Mouse (Mus musculus): ENCODE measurements around the gene Gucy1b2.

Gucy1b2 gene

GRCm38 (mm10) chr14:62443840-62444430 lies 12.2 kb downstream of the Gucy1b2 start:
- no peak for DNase-seq

GRCm38 (mm10) chr14:62442971-62443370 lies 13.1 kb downstream of the Gucy1b2 start:
- DNase-seq: no peak

GRCm38 (mm10) chr14:62440036-62440435 lies 16.1 kb downstream of the Gucy1b2 start:
- DNase-seq: no peak

- no peak for DNase-seq
Observed at GRCm38 (mm10) chr14:62438236-62438635, 17.9 kb downstream of the Gucy1b2 start.

GRCm38 (mm10) chr14:62437806-62438205 lies 18.3 kb downstream of the Gucy1b2 start:
- DNase-seq: no peak

GRCm38 (mm10) chr14:62425277-62425691 lies 30.8 kb downstream of the Gucy1b2 start:
- DNase-seq: peak; percentile 61

GRCm38 (mm10) chr14:62422265-62422664 lies 33.8 kb downstream of the Gucy1b2 start:
- no peak for DNase-seq

- no peak for DNase-seq
Observed at GRCm38 (mm10) chr14:62417501-62417900, 38.6 kb downstream of the Gucy1b2 start.

GRCm38 (mm10) chr14:62416742-62417134 lies 39.4 kb downstream of the Gucy1b2 start:
- no peak for DNase-seq

GRCm38 (mm10) chr14:62416007-62416741 lies 39.9 kb downstream of the Gucy1b2 start:
- no peak for DNase-seq

- DNase-seq: no peak
Observed at GRCm38 (mm10) chr14:62395346-62395745, 60.7 kb downstream of the Gucy1b2 start.

- no peak for DNase-seq
Observed at GRCm38 (mm10) chr14:62392754-62393153, 63.3 kb downstream of the Gucy1b2 start.

GRCm38 (mm10) chr14:62389729-62390536 lies 66.2 kb downstream of the Gucy1b2 start:
- no peak for DNase-seq

GRCm38 (mm10) chr14:62389064-62389728 lies 66.9 kb downstream of the Gucy1b2 start:
- peak; percentile 22 for DNase-seq

- no peak for DNase-seq
Observed at GRCm38 (mm10) chr14:62383786-62384299, 72.2 kb downstream of the Gucy1b2 start.

- DNase-seq: no peak
Observed at GRCm38 (mm10) chr14:62383109-62383508, 73.0 kb downstream of the Gucy1b2 start.

- DNase-seq: no peak
Observed at GRCm38 (mm10) chr14:62380606-62381005, 75.5 kb downstream of the Gucy1b2 start.

GRCm38 (mm10) chr14:62379391-62379790 lies 76.7 kb downstream of the Gucy1b2 start:
- DNase-seq: no peak

GRCm38 (mm10) chr14:62376115-62376514 lies 80.0 kb downstream of the Gucy1b2 start:
- no peak for DNase-seq

GRCm38 (mm10) chr14:62375694-62376093 lies 80.4 kb downstream of the Gucy1b2 start:
- no peak for DNase-seq

- DNase-seq: no peak
Observed at GRCm38 (mm10) chr14:62374001-62374400, 82.1 kb downstream of the Gucy1b2 start.

- no peak for DNase-seq
Observed at GRCm38 (mm10) chr14:62370819-62371218, 85.3 kb downstream of the Gucy1b2 start.

GRCm38 (mm10) chr14:62363774-62364173 lies 92.3 kb downstream of the Gucy1b2 start:
- DNase-seq: no peak
